Mouse (Mus musculus) splenic B cell, adult 2 months (primary cell): ENCODE measurements around the gene Prpmp5.
"Not testable (repeated sequence)": the region's sequence is repeated elsewhere in the genome, so short reads cannot be mapped to it uniquely, and the experiment has no call there.

Experiments
- DNase-seq: peaks from one replicate; pipeline ENCODE4 v3.0.0-alpha.2; 2011; ENCODE audit warnings: low read depth, low spot score
- H3K27me3 ChIP-seq: 2 replicates; pipeline ENCODE4 v1.6.1; 2012; ENCODE audit warnings: mild to moderate bottlenecking, low read length, moderate library complexity, mixed read lengths; ENCODE audit not compliant: control insufficient read depth, poor library complexity, insufficient read depth, severe bottlenecking
- H3K36me3 ChIP-seq: 2 replicates; pipeline ENCODE4 v1.6.1; 2012; ENCODE audit warnings: mild to moderate bottlenecking, low read length, moderate library complexity, mixed read lengths; ENCODE audit not compliant: control insufficient read depth, poor library complexity, insufficient read depth, severe bottlenecking

Prpmp5 gene

GRCm38 (mm10) chr6:132314657-132315056, at the start of gene Prpmp5:
Prpmp5 (minus strand) TSS chr6:132314757.
- H3K36me3 ChIP-seq, DNase-seq, H3K27me3 ChIP-seq: not testable (repeated sequence)

- not testable (repeated sequence) for H3K27me3 ChIP-seq, H3K36me3 ChIP-seq, DNase-seq
These were observed 49.5 kb upstream of the Prpmp5 start, which contains the start of gene Gm8882 for GRCm38 (mm10) chr6:132364034-132364433. Gm8882 (minus strand) TSS chr6:132364134.
